Comparison of ENCODE assay signal across 13 mouse cellular contexts in the genomic region with DNA sequence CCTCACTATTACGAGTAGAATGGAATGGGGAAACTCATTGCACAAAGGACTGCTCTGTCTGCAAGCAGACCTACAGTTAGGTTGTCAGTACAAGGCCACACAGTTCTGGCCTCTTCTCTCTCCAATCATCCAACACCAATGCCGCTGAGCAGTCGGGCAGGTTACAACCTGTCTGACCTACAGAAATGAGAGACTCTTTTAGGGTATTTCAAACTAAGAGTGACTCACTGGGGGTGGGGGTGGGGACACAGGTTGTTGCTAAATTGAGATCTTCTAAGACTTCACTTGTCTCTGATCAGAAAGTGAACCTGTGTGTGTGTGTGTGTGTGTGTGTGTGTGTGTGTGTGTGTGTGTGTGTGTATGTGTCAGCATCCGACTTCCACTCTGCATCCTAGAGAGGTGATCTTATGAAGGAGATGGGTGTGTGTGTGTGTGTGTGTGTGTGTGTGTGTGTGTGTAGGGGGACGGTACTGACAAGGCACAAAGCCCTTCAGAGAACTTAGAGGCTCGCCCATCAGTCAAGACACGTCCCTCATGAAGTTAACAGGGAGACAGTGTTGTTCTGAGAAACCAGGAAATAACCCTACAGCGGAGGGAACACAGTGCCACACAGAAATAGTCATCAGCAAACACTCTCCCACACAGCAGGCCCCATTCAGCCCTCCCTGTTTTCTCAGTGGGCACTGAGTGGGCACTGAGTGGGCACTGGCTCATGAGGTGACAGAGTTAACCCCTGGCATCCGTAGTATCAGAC. TPM values are rescaled to one million over a fixed set of nuclear protein-coding genes. Genes with fewer than 3 reads are reported as not detected.
A peak's percentile ranks its signal among the peaks of the same experiment; 100 is the strongest.
DNase-seq lines count a peak whose midpoint lies in the region; ATAC-seq and TF ChIP-seq lines count a peak whose summit lies in the region.
"Had no signal": no experiment of that assay in that cellular context is flagged by ENCODE, and none has a peak within 500 bp of the region (broad histone marks: within the 10 kb centered on the region; RNA-seq: fewer than 3 reads in every experiment).

No protein-coding gene starts in this region.

- no peak overlapping the region for H3K4me2 ChIP-seq in kidney, embryonic 16.5 days (replicated peaks; ENCODE audit: low read depth, low read length)
- H3K4me2 ChIP-seq: forebrain, embryonic 15.5 days; midbrain, embryonic 12.5 days had no signal

- intact Hi-C loops in gastrocnemius, adult 2 months (cut with DNase I), result no loop called here
- intact Hi-C loops in gastrocnemius, postnatal 14 days (cut with DNase I; ENCODE audit: low total_unique reads), result no loop called here

- no peak for TF ChIP-seq CTCF in gastrocnemius, adult 2 months (IDR thresholded peaks at IDR 0.05)
- no peak for TF ChIP-seq CTCF in kidney, adult 2 months (conservative IDR thresholded peaks at IDR 0.05; ENCODE audit: insufficient read depth, insufficient read length, low read depth, low read length)

- no peak overlapping the region for H3K4me3 ChIP-seq in gastrocnemius, adult 2 months
- H3K4me3 ChIP-seq in kidney, embryonic 16.5 days (ENCODE audit: low read length), result no peak overlapping the region
- H3K4me3 ChIP-seq in kidney, adult 2 months (ENCODE audit: insufficient read depth, low read depth, low read length), result no peak overlapping the region
- no peak overlapping the region for H3K4me3 ChIP-seq in limb, embryonic 10.5 days
- H3K4me3 ChIP-seq: forebrain, embryonic 15.5 days; midbrain, embryonic 12.5 days had no signal

- peak overlapping the region; percentile 56 for H3K27ac ChIP-seq in gastrocnemius, adult 2 months
- peak overlapping the region; percentile 72 for H3K27ac ChIP-seq in kidney, embryonic 16.5 days (ENCODE audit: low read length)
- H3K27ac ChIP-seq in kidney, adult 2 months (ENCODE audit: insufficient read depth, low read depth, low read length), result no peak overlapping the region; the same call in 1 of the 2 replicates
- H3K27ac ChIP-seq in limb, embryonic 10.5 days, result 0 out of 2 replicates have a peak overlapping the region, but pooled peaks have one; percentile 30
- H3K27ac ChIP-seq: forebrain, embryonic 15.5 days; midbrain, embryonic 12.5 days had no signal

- no peaks in the 10 kb centered on the region for H3K27me3 ChIP-seq in kidney, embryonic 16.5 days (ENCODE audit: insufficient read depth, low read length)
- no peaks in the 10 kb centered on the region for H3K27me3 ChIP-seq in kidney, adult 2 months (replicated peaks; ENCODE audit: control insufficient read depth, insufficient read depth, low read length)
- H3K27me3 ChIP-seq in limb, embryonic 10.5 days (ENCODE audit: low read depth, poor library complexity, severe bottlenecking), result no peaks in the 10 kb centered on the region
- H3K27me3 ChIP-seq: forebrain, embryonic 15.5 days; midbrain, embryonic 12.5 days had no signal

- no peak overlapping the region for H3K9ac ChIP-seq in kidney, embryonic 16.5 days (replicated peaks; ENCODE audit: low read length)
- H3K9ac ChIP-seq: forebrain, embryonic 15.5 days; midbrain, embryonic 12.5 days had no signal

- WGBS in kidney, embryonic 16.5 days, result 60% methylated on average over 9 of the region's 9 CpGs
- 48% methylated on average over 9 of the region's 9 CpGs for WGBS in kidney, adult 2 months
- 78% methylated on average over 9 of the region's 9 CpGs for WGBS in limb, embryonic 10.5 days

- H3K4me1 ChIP-seq in kidney, embryonic 16.5 days (ENCODE audit: insufficient read depth, low read length), result peaks cover 57% of the 10 kb centered on the region
- H3K4me1 ChIP-seq in kidney, adult 2 months (ENCODE audit: control insufficient read depth, insufficient read depth, low read length), result peaks cover 14% of the 10 kb centered on the region; the same call in 1 of the 2 replicates
- peaks cover 29% of the 10 kb centered on the region for H3K4me1 ChIP-seq in limb, embryonic 10.5 days

- H3K9me3 ChIP-seq in kidney, embryonic 16.5 days (ENCODE audit: low read length), result no peaks in the 10 kb centered on the region
- no peaks in the 10 kb centered on the region for H3K9me3 ChIP-seq in limb, embryonic 10.5 days (replicated peaks)
- H3K9me3 ChIP-seq: forebrain, embryonic 15.5 days; midbrain, embryonic 12.5 days had no signal

- no peak for TF ChIP-seq POLR2A in kidney, adult 2 months (IDR thresholded peaks at IDR 0.05; ENCODE audit: low read depth, low read length)

- ATAC-seq in kidney, embryonic 16.5 days (ENCODE audit: low FRiP score, low TSS enrichment), result peak; percentile 17; the same call in 1 of the 2 replicates
- ATAC-seq in megakaryocyte, adult 5-6 weeks (ENCODE audit: poor library complexity, severe bottlenecking), result no peak
- ATAC-seq: forebrain, embryonic 15.5 days had no signal

- H3K36me3 ChIP-seq in kidney, embryonic 16.5 days (ENCODE audit: insufficient read depth, low read length), result no peaks in the 10 kb centered on the region
- H3K36me3 ChIP-seq in kidney, adult 2 months (ENCODE audit: control insufficient read depth, insufficient read depth, low read length), result no peaks in the 10 kb centered on the region
- H3K36me3 ChIP-seq in limb, embryonic 10.5 days, result no peaks in the 10 kb centered on the region
- H3K36me3 ChIP-seq: forebrain, embryonic 15.5 days; midbrain, embryonic 12.5 days had no signal

- no peak for DNase-seq in gastrocnemius, adult 2 months
- DNase-seq in gastrocnemius, postnatal 14 days, result no peak
- no peak for DNase-seq in kidney, adult 2 months
- DNase-seq in Muller cell, postnatal 12 days (ENCODE audit: inconsistent ontology term), result peak; percentile 60
- no peak for DNase-seq in limb, embryonic 10.5 days (ENCODE audit: low spot score)
- DNase-seq in ovary, adult 18-20 months (ENCODE audit: low spot score), result no peak
- DNase-seq: layer of hippocampus, adult 9-11 months; spleen, adult 18-20 months; thymus, postnatal 14 days had no signal

RNA-seq across cellular contexts. Expression of a gene that starts 27.7 kb away (rescaled TPM):
- total RNA-seq in gastrocnemius, adult 2 months (2021), result 10 to 100 TPM; 11.7 to 14.3 TPM
- 10 to 100 TPM; 12.7 to 15.2 TPM for total RNA-seq in gastrocnemius, postnatal 14 days (2021)
- polyA plus RNA-seq in kidney, embryonic 16.5 days (2015; fragmentation: Nextera tagmentation; extraction: Ambion mirVana), result 14.7 and 15.6 TPM in 2 replicates
- polyA plus RNA-seq in kidney, adult 2 months (2012; rRNA removed), result 24.6 and 27.8 TPM in 2 replicates
- 10.6 and 14.2 TPM in 2 replicates for polyA plus RNA-seq in limb, embryonic 10.5 days (2016; fragmentation: Nextera tagmentation; extraction: Ambion mirVana)
- 3.7 and 7.6 TPM in 2 replicates for total RNA-seq in megakaryocyte, adult 5-6 weeks (2015)
- 1.4 and 1.7 TPM in 2 replicates for total RNA-seq in megakaryocyte, adult 5-6 weeks (2017)
